Mouse (Mus musculus) small intestine, adult 2 months (tissue): ENCODE results near the gene Gm5926.
"Not testable (repeated sequence)": the region's sequence is repeated elsewhere in the genome, so short reads cannot be mapped to it uniquely, and the experiment has no call there.

ENCODE experiments used
- CTCF ChIP-seq: fragments of 200-500 bp; IDR thresholded peaks from 2 replicates; pipeline ENCODE4 v1.5.1; 2012; ENCODE audit warnings: low read depth, mild to moderate bottlenecking, control low read depth, inconsistent platforms, low read length, moderate library complexity, mixed read lengths; ENCODE audit not compliant: insufficient replicate concordance, insufficient read length; ENCODE audit errors: extremely low read depth
- POLR2A ChIP-seq: fragments of 200-500 bp; IDR thresholded peaks from 2 replicates; pipeline ENCODE4 v1.6.1; 2012; ENCODE audit warnings: low read depth, mild to moderate bottlenecking, control low read depth, inconsistent platforms, low read length, moderate library complexity

- not testable (repeated sequence) for TF ChIP-seq CTCF, POLR2A
Observed at GRCm38 (mm10) chrX:32650416-32650815, at the start of gene Gm5926.
